Mouse (Mus musculus) limb, embryonic 11.5 days (tissue): Measurements from ENCODE around the gene Lrrc59. TPM values are rescaled to one million over a fixed set of nuclear protein-coding genes. Genes with fewer than 3 reads are reported as not detected.

Source experiments
- polyA plus RNA-seq: library from polyadenylated mRNA; unstranded; fragments of >200 nt; fragmentation: Nextera tagmentation; extraction: Ambion mirVana; gene quantifications from 2 replicates; pipeline ENCODE4 v1.2.1, GENCODE M21; 2014

Lrrc59 gene
- polyA plus RNA-seq, 1 experiment from 2014 or later = 191 TPM

Other genes with a start within 250 kb of the Lrrc59 start
- gene Abcc3, start 236.8 kb upstream of the Lrrc59 start, polyA plus RNA-seq = 0.55 and 0.88 TPM in 2 replicates
- 21.0 and 24.3 TPM in 2 replicates for gene Cacna1g, start 155.6 kb upstream of the Lrrc59 start, polyA plus RNA-seq
- gene Spata20, start 143.6 kb upstream of the Lrrc59 start, polyA plus RNA-seq = not detected in 2 replicates
- gene Epn3, start 129.8 kb upstream of the Lrrc59 start, polyA plus RNA-seq = 2.8 and 3.1 TPM in 2 replicates
- gene Mycbpap, start 108.0 kb upstream of the Lrrc59 start, polyA plus RNA-seq = 4.2 and 4.9 TPM in 2 replicates
- 3.1 and 4.1 TPM in 2 replicates for gene Rsad1, start 80.5 kb upstream of the Lrrc59 start, polyA plus RNA-seq
- 0.53 and 0.55 TPM in 2 replicates for gene Chad, start 64.7 kb upstream of the Lrrc59 start, polyA plus RNA-seq
- 8.6 and 10.6 TPM in 2 replicates for gene Acsf2, start 27.9 kb upstream of the Lrrc59 start, polyA plus RNA-seq
- gene Mrpl27, start 24.0 kb downstream of the Lrrc59 start, polyA plus RNA-seq = 133 and 141 TPM in 2 replicates
- gene Eme1, start 24.2 kb downstream of the Lrrc59 start, polyA plus RNA-seq = 52.6 and 55.9 TPM in 2 replicates
- 16.2 and 16.7 TPM in 2 replicates for gene Xylt2, start 47.7 kb downstream of the Lrrc59 start, polyA plus RNA-seq
- gene Gm11541, start 74.7 kb downstream of the Lrrc59 start, polyA plus RNA-seq = 0.25 TPM in 1 of 2 replicates, not detected in the other
- gene Cdc34b, start 112.0 kb downstream of the Lrrc59 start, polyA plus RNA-seq = not detected in 2 replicates
- gene Tmem92, start 152.9 kb downstream of the Lrrc59 start, polyA plus RNA-seq = not detected in 2 replicates